Mouse (Mus musculus): ENCODE measurements around the gene F2rl1.

DNA sequence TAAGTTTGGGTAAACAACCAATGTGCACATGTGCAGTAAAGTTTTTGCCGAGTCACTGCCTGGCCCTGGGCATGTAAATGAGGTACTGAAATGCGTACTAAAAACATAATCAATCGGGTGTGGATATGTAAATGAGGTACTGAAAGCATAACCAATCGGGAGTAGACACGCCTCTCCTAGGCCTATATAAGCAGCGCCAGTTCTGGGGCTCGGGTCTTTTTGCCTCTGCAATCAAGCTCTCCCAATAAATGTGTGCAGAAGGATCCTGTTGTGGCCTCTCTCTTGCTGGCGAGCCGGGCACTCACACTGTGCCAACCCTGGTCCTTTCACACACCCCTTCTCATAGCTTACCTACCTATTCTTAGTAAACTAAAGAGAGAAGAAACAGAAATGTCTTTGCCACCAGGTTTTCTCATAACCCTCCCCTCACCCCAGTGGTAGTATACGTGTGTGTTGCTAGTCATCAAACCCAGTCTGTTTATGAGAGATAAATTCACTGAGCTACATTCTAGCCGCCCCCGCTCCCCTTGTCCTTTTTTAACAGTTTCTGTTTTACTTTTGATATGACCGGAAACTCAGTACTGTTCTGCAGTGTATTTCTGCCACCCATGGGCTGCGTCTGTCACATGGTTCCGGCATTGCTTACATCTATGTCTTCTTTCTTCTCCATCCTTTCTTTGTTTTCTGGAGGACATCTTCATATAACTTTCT, 42.0 kb upstream of the F2rl1 start:
- TF ChIP-seq MXI1 (IDR thresholded peaks at IDR 0.05; ENCODE audit: low read depth, low read length) (no peak), CTCF (IDR thresholded peaks at IDR 0.05 in 2 of 3, conservative IDR thresholded peaks at IDR 0.05 in 1 of 3; ENCODE audit: control insufficient read depth in 1 of 3, insufficient read depth in 1 of 3, low read depth in 2 of 3, low read length in 3 of 3, poor library complexity in 1 of 3, severe bottlenecking in 1 of 3) (no peak), POLR2A (IDR thresholded peaks at IDR 0.05; ENCODE audit: control insufficient read depth in 1 of 2, insufficient read depth in 1 of 2, low read depth in 1 of 2, low read length in 2 of 2, poor library complexity in 1 of 2) (no peak), NELFE (IDR thresholded peaks at IDR 0.05; ENCODE audit: low read depth, low read length) (no peak), MAZ (IDR thresholded peaks at IDR 0.05; ENCODE audit: low read depth, low read length) (no peak)

Measured in MEL (cell line).